Mouse (Mus musculus): Measurements from ENCODE around the gene Ahnak.

- peak; percentile 40; the same call in 1 of the 2 replicates for TF ChIP-seq POLR2A (IDR thresholded peaks at IDR 0.05; ENCODE audit: borderline replicate concordance, extremely low read depth, low read depth, low read length)
- no peak for TF ChIP-seq CTCF (IDR thresholded peaks at IDR 0.05; ENCODE audit: insufficient read depth, low read length)
These were observed 92.5 kb downstream of the Ahnak start for GRCm38 (mm10) chr19:9081311-9082190.

Data from lung, adult 2 months (tissue).